Mouse (Mus musculus) C2C12 (cell line): Measurements from ENCODE around the gene Cfap43. TPM values are rescaled to one million over a fixed set of nuclear protein-coding genes. Genes with fewer than 3 reads are reported as not detected.

Experiments
- H3K27me3 ChIP-seq: one replicate; pipeline ENCODE4 v1.6.1; 2011; ENCODE audit not compliant: control insufficient read depth, insufficient read depth, insufficient read length
- H3K36me3 ChIP-seq: one replicate; pipeline ENCODE4 v1.6.1; 2011; ENCODE audit not compliant: control insufficient read depth, insufficient read depth
- H3K4me3 ChIP-seq: one replicate; pipeline ENCODE4 v1.5.1; 2011; ENCODE audit warnings: mild to moderate bottlenecking, control low read depth; ENCODE audit not compliant: poor library complexity, insufficient read depth, severe bottlenecking
- H3K79me2 ChIP-seq: one replicate; pipeline ENCODE4 v1.6.1; 2011; ENCODE audit not compliant: control insufficient read depth, insufficient read depth
- H3K79me3 ChIP-seq: one replicate; pipeline ENCODE4 v1.6.1; 2011; ENCODE audit warnings: low read depth, control low read depth
- H3ac ChIP-seq: one replicate; pipeline ENCODE3; 2011; ENCODE audit warnings: low read depth; ENCODE audit not compliant: control insufficient read depth, insufficient read length
- CEBPB ChIP-seq: IDR thresholded peaks from one replicate; pipeline ENCODE4 v1.6.1; 2011; ENCODE audit warnings: low read depth, mild to moderate bottlenecking, control low read depth, moderate library complexity
- CTCF ChIP-seq: IDR thresholded peaks from one replicate; pipeline ENCODE4 v1.5.1; 2011; ENCODE audit not compliant: control insufficient read depth, insufficient read depth, insufficient read length
- FOSL1 ChIP-seq: IDR thresholded peaks from one replicate; pipeline ENCODE4 v1.8.0; 2011; ENCODE audit warnings: mild to moderate bottlenecking, low read length; ENCODE audit not compliant: poor library complexity, insufficient read depth, severe bottlenecking
- MAX ChIP-seq: IDR thresholded peaks from one replicate; pipeline ENCODE4 v1.6.1; 2011; ENCODE audit warnings: mild to moderate bottlenecking, control low read depth
- MYOD1 ChIP-seq: IDR thresholded peaks from one replicate; pipeline ENCODE4 v1.6.1; 2011; ENCODE audit warnings: low read depth; ENCODE audit not compliant: control insufficient read depth, insufficient read length
- MYOG ChIP-seq: IDR thresholded peaks from one replicate; pipeline ENCODE4 v1.6.1; 2011; ENCODE audit not compliant: control insufficient read depth, insufficient read length; ENCODE audit errors: extremely low read depth
- USF1 ChIP-seq: IDR thresholded peaks from one replicate; pipeline ENCODE4 v1.6.1; 2011; ENCODE audit warnings: low read depth, mild to moderate bottlenecking, control low read depth, moderate library complexity
- polyA plus RNA-seq: library from polyadenylated mRNA; unstranded; fragments of >200 nt; fragmentation: generic; extraction: Trizol; gene quantifications from one replicate; pipeline ENCODE4 v1.2.1, GENCODE M21; 2012; ENCODE audit warnings: missing spikeins

Gene Cfap43
- polyA plus RNA-seq, 1 experiment: 0.07 TPM

DNA sequence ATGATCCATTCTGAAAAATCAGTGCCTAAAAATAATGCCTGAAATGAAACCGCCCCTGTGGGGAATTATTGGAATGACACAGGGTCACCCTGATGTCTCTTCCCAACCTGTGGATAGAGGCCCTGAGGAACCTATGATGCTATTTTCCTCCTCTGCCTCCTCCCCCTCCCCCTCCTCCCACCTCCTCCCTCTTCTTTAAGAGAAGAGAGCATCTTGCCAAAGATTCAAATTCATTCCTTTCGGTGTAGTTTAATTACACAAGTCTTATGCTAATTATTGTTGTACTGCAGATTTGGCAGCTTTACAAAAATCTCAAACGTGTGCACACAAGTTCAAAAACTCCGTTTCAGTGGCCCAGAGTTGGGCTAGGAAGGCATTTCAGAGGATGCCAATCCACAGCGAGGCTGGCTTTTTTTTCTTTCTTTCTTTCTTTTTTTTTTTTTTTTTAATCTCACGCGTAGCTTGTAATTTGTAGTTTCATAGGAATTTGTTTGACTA is 193.4 kb downstream of the Cfap43 start:
- Histone ChIP-seq H3K4me3 (no peak overlapping the region), H3K27me3 (no peaks in the 10 kb centered on the region), H3K36me3 (no peaks in the 10 kb centered on the region), H3K79me3 (no peaks in the 10 kb centered on the region), H3ac (no peak overlapping the region), H3K79me2 (no peaks in the 10 kb centered on the region)
- TF ChIP-seq USF1: no peak
- TF ChIP-seq CEBPB: no peak
- TF ChIP-seq MYOG: no peak
- no peak for TF ChIP-seq MYOD1
- no peak for TF ChIP-seq FOSL1
- TF ChIP-seq MAX: no peak
- TF ChIP-seq CTCF: no peak

DNA sequence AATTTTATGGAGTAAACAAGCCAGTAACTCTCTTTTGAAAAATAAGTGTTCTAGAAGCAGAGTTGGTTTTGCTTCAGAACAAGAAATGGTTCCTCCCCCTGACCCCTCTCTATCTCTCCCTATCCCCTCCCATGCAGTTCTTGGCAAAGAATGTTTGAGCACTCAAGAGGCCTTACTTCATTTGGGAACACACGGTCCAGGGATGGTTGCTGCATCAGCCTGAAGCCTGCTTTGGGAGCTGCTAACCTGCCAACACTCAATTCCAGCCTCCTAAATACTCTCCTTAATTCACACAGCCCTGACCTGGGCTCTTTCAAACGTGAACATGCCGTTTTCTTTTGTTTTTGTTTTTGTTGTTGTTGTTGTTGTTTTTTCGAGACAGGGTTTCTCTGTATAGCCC is 194.2 kb downstream of the Cfap43 start:
- Histone ChIP-seq H3K27me3 (no peaks in the 10 kb centered on the region), H3ac (no peak overlapping the region), H3K79me3 (no peaks in the 10 kb centered on the region), H3K4me3 (no peak overlapping the region), H3K79me2 (no peaks in the 10 kb centered on the region), H3K36me3 (no peaks in the 10 kb centered on the region)
- TF ChIP-seq CTCF: no peak
- TF ChIP-seq CEBPB: no peak
- TF ChIP-seq MAX: no peak
- no peak for TF ChIP-seq USF1
- TF ChIP-seq MYOG: no peak
- no peak for TF ChIP-seq FOSL1
- TF ChIP-seq MYOD1: no peak

DNA sequence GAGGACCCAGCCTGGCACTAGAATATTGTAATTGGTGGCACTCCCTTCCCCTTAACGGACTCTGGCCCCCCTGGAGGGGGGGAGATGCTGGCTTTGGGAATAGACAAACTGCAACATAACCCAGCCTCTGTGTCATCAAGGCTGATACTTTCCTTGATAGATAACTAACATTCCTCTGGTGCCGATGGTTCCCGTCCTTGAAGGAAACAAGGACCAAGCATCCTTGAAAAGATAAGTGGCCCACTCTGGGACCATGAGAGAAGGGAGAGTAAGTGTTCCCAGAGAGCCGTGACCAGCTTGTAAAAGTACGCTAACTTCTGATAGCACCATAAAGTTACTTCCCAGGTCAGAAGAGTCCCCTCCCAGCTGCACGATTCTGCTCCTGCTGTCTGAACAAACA is 196.6 kb downstream of the Cfap43 start:
- no peak for TF ChIP-seq MYOG
- no peak for TF ChIP-seq CEBPB
- TF ChIP-seq MAX: no peak
- TF ChIP-seq USF1: no peak
- no peak for TF ChIP-seq MYOD1
- TF ChIP-seq CTCF: no peak
- no peak for TF ChIP-seq FOSL1
- Histone ChIP-seq H3K79me3 (no peaks in the 10 kb centered on the region), H3K36me3 (no peaks in the 10 kb centered on the region), H3ac (no peak overlapping the region), H3K27me3 (no peaks in the 10 kb centered on the region), H3K4me3 (no peak overlapping the region), H3K79me2 (no peaks in the 10 kb centered on the region)

DNA sequence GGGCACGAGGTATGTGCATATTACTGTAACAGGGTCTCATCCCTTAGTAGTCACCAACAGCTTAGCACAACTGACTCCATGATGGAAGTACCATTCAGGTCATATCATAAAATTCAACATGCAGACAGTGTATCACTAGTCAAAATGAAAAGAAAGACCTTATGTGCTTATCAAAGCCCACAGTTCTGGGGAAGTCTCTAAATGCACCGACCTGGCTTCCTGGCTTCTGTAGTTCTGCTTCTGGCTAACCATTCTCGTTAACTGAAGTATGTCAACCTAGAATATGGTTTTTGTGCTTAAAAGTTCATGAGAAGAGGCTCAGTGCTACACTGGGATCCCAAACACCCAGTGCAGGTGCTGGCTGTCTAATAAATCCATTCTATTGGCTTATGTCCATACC is 199.9 kb downstream of the Cfap43 start:
- H3K27me3 ChIP-seq: no peaks in the 10 kb centered on the region
- no peak overlapping the region for H3K4me3 ChIP-seq
- no peak overlapping the region for H3ac ChIP-seq
- H3K79me2 ChIP-seq: no peaks in the 10 kb centered on the region
- no peaks in the 10 kb centered on the region for H3K79me3 ChIP-seq
- H3K36me3 ChIP-seq: no peaks in the 10 kb centered on the region
- TF ChIP-seq CTCF (no peak), FOSL1 (no peak), MYOG (no peak), MAX (no peak), CEBPB (no peak)

DNA sequence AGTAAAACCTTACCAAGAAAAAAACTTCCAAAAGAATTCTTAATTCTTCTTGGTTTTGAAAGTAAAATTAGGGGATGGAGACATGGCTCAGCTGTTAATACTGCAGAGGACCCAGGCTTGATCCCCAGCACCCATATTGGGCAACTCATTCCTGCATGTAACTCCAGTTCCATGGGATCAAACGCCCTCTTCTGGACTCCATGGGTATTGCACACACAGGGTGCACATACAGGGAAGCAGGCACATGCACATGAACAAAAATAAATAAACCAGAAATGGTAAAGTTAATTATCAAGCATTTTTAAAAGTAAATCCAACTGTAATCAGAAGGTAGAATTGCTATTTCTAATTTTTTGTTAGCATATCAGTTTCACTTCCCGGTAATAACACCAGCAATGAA is 202.9 kb downstream of the Cfap43 start:
- Histone ChIP-seq H3K79me3 (no peaks in the 10 kb centered on the region), H3K4me3 (no peak overlapping the region), H3K36me3 (no peaks in the 10 kb centered on the region), H3K79me2 (no peaks in the 10 kb centered on the region), H3ac (no peak overlapping the region), H3K27me3 (no peaks in the 10 kb centered on the region)
- no peak for TF ChIP-seq FOSL1
- TF ChIP-seq MYOG: no peak
- no peak for TF ChIP-seq CEBPB
- TF ChIP-seq CTCF: no peak
- no peak for TF ChIP-seq USF1
- no peak for TF ChIP-seq MAX
- no peak for TF ChIP-seq MYOD1

DNA sequence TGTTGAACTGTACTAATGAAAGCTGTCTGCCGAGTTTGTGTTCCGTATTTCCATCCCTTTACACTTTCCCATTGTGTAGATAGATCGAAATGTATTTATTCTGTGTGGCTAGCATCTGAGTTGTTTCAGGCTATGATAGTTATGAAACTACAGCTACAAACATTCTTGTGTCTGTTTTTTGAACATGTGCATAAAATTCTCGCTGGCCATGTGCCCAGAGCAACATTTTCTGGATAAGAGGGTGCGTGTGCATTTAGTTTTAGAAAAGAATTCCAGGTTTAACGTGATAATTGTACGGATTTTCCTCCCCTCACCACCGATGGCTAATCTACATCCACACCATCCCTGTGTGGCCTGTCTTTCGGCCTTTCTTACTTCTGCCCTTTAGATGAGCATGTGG is 205.6 kb downstream of the Cfap43 start:
- H3K79me2 ChIP-seq: no peaks in the 10 kb centered on the region

More for the DNA sequence above, 205.6 kb downstream of the Cfap43 start:
- no peaks in the 10 kb centered on the region for H3K27me3 ChIP-seq
- H3K79me3 ChIP-seq: no peaks in the 10 kb centered on the region
- no peaks in the 10 kb centered on the region for H3K36me3 ChIP-seq
- no peak overlapping the region for H3K4me3 ChIP-seq
- TF ChIP-seq CEBPB: no peak
- no peak for TF ChIP-seq USF1
- no peak for TF ChIP-seq FOSL1
- no peak for TF ChIP-seq MYOG
- no peak for TF ChIP-seq MYOD1
- no peak for TF ChIP-seq CTCF
- no peak for TF ChIP-seq MAX
- H3ac ChIP-seq: no peak overlapping the region
